Mouse (Mus musculus) frontal cortex, postnatal 36 days (tissue): ENCODE measurements at regions not wholly inside any gene's neighbourhood (a gene's known extent, or its start where the extent isn't known, plus 50 kb on each side); places are given as distances from the start of the nearest gene placed in this dataset.

Experiments used
- DNase-seq, 2 experiments: peaks; one replicate each; pipeline ENCODE4 v3.0.0; 2022; ENCODE audit warnings: low spot score in 2 of 2

DNA sequence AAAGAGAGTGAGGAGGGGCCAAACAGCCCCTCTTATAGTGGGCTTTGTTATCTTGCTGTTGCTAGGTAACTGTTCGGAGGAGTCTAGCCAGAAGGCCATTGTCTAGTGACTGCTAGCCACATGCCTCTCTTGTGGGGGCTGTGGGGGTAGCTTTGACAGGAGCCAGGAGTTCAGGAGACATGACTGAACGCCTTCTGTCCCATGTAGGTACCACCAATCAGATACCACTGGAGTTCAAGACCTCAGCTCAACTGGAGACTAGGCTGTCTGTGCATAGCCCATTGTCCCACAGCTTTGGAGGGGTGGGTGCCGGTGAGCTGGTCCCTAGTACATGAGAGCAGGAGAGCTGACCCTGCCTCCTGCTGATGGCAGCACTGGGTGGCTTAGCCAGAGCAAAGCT, 82.4 kb upstream of the Unc93a2 start:
- DNase-seq, result no peak

DNA sequence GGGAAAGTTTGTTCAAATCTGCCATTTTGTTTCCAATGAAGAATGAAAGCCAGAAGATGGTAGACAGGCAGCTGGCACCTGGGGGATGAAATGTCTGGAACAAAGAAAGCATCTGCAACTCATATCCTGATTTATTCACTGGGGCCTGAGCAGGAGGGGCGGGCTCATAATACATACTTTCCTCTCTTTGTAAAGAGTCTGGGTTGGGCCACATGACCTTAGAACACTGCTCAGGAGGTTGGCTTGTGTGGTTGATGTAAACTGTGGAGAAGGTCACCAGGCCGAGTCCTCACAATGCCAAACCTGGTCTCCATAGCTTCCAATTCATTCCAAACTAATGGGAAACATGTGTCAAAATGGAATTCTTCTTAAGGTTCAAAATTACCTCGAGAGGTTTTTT, 79.6 kb upstream of the Unc93a2 start:
- no peak for DNase-seq

DNA sequence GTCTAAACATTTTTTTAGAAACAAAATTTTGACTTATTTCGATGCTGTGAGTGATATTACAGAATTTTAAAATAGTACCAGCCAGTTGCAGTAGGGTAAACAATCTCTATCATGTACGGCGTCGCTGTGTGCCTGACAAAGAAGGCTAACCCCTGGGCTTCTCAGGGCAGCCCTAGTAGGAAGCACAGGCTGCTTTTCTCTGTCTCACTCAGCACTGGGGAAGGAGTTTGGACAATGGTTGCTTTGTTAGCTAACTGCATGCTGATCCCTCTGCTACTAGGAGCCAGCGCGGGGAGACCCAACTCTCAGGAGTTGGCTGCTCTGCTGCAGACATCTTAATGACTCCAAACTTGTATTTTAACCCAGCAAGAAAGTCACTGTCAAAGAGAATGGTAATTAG, 75.9 kb upstream of the Unc93a2 start:
- peak in 1 of 2 experiments; percentile 2 for DNase-seq

DNA sequence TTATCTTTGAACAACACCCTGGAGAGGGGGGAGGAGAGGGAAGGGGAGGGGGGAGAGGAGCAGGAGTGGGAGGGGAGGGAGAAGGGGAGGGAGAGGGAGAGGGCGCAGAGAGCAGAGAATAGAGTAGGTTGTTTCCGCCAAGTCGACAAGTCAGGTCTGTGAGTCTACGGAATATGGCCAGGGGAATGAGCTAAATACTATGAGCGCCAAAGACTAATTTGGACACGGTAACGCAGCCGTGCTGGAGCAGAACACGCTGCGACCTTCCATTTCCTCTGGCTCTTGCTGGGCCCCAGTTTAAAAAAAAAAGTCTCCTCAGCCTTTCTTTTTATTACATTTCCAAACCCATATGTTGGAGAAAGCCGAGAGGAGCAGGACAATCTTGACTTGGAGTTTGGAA, 71.7 kb upstream of the Unc93a2 start:
- no peak for DNase-seq

DNA sequence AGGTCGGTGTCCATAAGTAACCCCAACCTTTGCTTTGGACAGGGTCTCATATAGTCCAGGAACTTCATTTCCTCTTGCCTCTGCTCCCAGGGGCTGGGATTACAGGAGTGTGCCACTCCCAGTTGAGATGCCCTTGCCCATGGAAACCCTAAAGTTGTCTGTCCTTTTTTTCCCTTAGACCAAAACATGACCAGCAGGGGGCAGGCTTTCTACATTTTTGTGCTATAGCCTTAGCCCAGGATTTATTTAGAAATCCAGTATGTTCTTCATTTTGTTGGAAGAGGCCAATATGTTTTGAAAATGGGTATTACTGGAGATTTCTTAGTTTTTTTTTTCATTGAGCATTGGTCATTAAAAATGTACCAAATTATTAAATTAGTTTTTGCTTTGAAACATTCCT, 58.6 kb upstream of the Unc93a2 start:
- peak; percentile 60 to 64 for DNase-seq

DNA sequence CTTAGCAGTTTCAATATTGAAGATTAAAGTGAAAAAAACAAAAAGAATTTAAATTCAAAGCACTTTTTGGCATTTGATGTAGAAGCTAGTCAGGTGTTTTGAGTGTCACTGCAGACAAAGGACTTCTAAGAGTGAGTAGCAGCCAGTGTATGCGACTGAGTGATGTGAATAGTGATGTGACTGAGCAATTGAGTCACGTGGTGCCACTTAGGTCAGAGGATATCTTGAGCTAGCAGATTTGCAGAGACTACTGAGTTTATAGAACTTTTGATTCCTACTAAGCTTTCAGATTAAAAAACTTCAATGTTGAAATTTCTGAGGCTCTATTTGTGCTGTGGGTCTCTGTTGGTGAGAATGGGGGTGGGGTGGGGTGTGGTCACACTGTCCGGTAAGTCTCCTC, 49.8 kb upstream of the Unc93a2 start:
- DNase-seq, result no peak
